Mouse (Mus musculus) myocyte (in vitro differentiated cells): ENCODE results near the gene Ttyh1.

ENCODE experiments used
- POLR2A ChIP-seq: IDR thresholded peaks from one replicate; pipeline ENCODE4 v1.6.1; 2011; ENCODE audit warnings: low read depth, mild to moderate bottlenecking, control low read depth, moderate library complexity; ENCODE audit not compliant: insufficient read length
- POLR2AphosphoS2 ChIP-seq: IDR thresholded peaks from one replicate; pipeline ENCODE4 v1.6.1; 2011; ENCODE audit warnings: low read depth, control low read depth; ENCODE audit not compliant: insufficient read length
- TCF12 ChIP-seq: IDR thresholded peaks from one replicate; pipeline ENCODE4 v1.6.1; 2011; ENCODE audit warnings: mild to moderate bottlenecking, control low read depth; ENCODE audit not compliant: poor library complexity, insufficient read depth, severe bottlenecking
- USF1 ChIP-seq: IDR thresholded peaks from one replicate; pipeline ENCODE4 v1.6.1; 2011; ENCODE audit warnings: low read depth, mild to moderate bottlenecking, control low read depth, moderate library complexity

- TF ChIP-seq POLR2A (no peak), POLR2AphosphoS2 (no peak), USF1 (no peak), TCF12 (no peak)
Observed at GRCm38 (mm10) chr7:4080552-4080951, 38.7 kb upstream of the Ttyh1 start.
